Mouse (Mus musculus): ENCODE measurements around the gene Gm11111. TPM values are rescaled to one million over a fixed set of nuclear protein-coding genes. Genes with fewer than 3 reads are reported as not detected.

The Gm11111 gene
- polyA plus RNA-seq (2014; fragmentation: Nextera tagmentation; extraction: Ambion mirVana), result not detected in 2 replicates

DNA sequence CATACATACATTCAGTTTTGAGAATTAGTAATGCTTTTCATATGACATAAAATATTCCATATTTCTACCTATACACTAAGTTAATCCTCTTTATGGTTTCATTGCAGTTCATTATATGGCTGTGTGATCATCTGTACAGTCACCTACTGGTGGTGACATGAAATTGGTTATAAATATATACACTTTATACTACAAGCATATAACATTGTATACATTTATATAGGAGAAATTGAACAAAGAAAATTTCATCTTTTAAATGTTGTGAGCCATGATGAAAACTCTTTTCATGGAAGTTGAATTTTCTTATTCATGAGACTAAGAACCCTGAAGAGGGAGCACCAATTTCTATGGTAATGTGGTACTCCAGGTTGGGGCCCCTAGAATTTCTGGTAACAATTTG lies at the start of gene Gm11111:
Gene Gm11111, plus strand, starts transcription at position 301 of the 400 bp plus-strand sequence.
- no peaks in the 10 kb centered on the region for H3K27me3 ChIP-seq (ENCODE audit: control insufficient read depth, insufficient read depth, low read length)
- H3K27ac ChIP-seq (ENCODE audit: low read depth, low read length), result no peak within 1 kb of the TSS
- no peak within 1 kb of the TSS for H3K9ac ChIP-seq (ENCODE audit: low read depth, low read length)
- no peak within 1 kb of the TSS for H3K4me3 ChIP-seq (ENCODE audit: low read depth, low read length)
- DNase-seq (ENCODE audit: low spot score) (no peak), ATAC-seq (ENCODE audit: low FRiP score) (no peak)
- no peaks in the 10 kb centered on the region for H3K9me3 ChIP-seq (ENCODE audit: control insufficient read depth, low read length)
- H3K4me2 ChIP-seq (replicated peaks; ENCODE audit: low read depth, low read length), result no peak within 1 kb of the TSS
- no peaks in the 10 kb centered on the region for H3K36me3 ChIP-seq (ENCODE audit: control insufficient read depth, insufficient read depth, low read length)
- H3K4me1 ChIP-seq (replicated peaks; ENCODE audit: control insufficient read depth, insufficient read depth, low read length), result no peaks in the 10 kb centered on the region

DNA sequence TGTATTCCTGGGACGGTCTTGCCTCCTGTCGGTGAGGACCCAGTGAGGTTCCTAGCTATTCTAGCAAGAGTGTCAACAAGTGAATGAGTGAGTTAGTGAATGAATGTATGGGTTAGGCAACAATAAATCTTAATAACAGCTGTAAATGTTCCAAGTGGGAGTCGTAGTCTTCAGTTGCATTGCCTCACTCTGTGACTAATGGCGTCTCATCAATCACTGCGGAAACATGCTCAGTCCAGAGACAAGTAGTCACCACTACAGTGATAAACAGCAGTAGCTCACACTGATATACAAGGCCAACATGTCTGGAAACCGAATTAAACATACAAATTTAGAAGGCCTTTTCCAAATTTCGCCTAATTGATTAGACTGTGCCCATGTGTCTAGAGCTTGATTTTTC lies 36.3 kb upstream of the Gm11111 start:
- H3K36me3 ChIP-seq (ENCODE audit: control insufficient read depth, insufficient read depth, low read length), result no peaks in the 10 kb centered on the region
- no peaks in the 10 kb centered on the region for H3K27me3 ChIP-seq (ENCODE audit: control insufficient read depth, insufficient read depth, low read length)
- WGBS, result 67% methylated on average over 7 of the region's 7 CpGs
- H3K4me1 ChIP-seq (replicated peaks; ENCODE audit: control insufficient read depth, insufficient read depth, low read length), result no peaks in the 10 kb centered on the region
- H3K4me3 ChIP-seq (ENCODE audit: low read depth, low read length), result no peak overlapping the region
- ATAC-seq (ENCODE audit: low FRiP score) (no peak), DNase-seq (ENCODE audit: low spot score) (no peak)
- H3K27ac ChIP-seq (ENCODE audit: low read depth, low read length), result no peak overlapping the region
- no peaks in the 10 kb centered on the region for H3K9me3 ChIP-seq (ENCODE audit: control insufficient read depth, low read length)
- no peak overlapping the region for H3K4me2 ChIP-seq (replicated peaks; ENCODE audit: low read depth, low read length)
- H3K9ac ChIP-seq (ENCODE audit: low read depth, low read length), result no peak overlapping the region

DNA sequence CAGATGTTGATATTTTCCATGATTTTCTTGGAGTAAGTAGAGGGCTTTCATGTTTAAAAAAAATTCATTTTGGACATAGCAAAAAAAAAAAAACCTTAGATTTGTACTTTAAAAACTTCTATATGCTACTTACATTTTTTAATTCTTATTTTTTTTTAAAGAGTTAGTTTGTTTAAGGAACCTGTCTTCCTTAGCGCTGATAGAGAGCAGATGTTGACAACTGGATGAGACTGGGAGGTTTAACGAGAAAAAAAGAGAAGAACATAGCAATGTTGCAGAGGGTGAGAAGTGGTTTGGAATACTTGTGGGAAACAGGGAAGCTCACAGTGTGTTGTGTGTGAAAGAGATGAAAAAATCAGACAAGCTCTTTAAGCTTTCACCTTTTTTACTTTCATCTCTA lies 32.4 kb upstream of the Gm11111 start:
- 86% methylated on average over 2 of the region's 2 CpGs for WGBS

DNA sequence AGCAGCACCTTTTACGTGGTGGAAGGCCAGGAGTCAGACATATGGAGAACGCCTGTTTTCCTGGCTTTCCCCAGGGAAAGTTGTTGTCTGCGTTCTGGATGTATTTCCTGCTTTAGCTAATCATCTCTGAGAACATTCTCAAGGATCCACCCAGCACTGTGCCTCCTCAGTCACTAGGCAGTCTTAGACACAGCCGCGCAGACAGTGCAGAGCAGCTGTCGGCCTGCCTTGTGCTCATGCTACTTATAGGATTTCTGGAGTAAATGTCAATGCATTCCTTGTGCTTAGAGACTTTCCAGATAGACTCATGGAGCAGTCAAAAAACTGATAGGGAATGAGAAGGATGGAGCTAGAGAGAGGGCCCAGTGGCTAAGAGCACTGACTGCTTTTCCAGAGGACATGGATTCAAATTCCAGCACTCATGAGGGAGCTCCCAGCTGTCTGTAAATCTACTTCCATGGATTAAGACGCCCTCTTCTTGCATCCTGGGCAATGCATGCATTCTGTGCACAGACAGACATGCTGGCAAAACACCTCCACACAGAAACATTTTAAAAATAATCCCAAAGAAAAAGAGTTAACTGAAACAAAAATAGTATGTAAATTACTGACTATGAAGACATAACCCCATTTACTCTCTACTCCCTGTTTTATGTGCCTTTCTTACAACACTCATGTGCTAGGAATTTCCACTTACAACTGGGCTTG lies 30.1 kb upstream of the Gm11111 start:
- Histone ChIP-seq H3K9ac (ENCODE audit: low read depth, low read length) (no peak overlapping the region), H3K9me3 (ENCODE audit: control insufficient read depth, low read length) (no peaks in the 10 kb centered on the region), H3K4me3 (ENCODE audit: low read depth, low read length) (no peak overlapping the region), H3K4me1 (replicated peaks; ENCODE audit: control insufficient read depth, insufficient read depth, low read length) (no peaks in the 10 kb centered on the region), H3K4me2 (replicated peaks; ENCODE audit: low read depth, low read length) (no peak overlapping the region), H3K27ac (ENCODE audit: low read depth, low read length) (no peak overlapping the region), H3K36me3 (ENCODE audit: control insufficient read depth, insufficient read depth, low read length) (no peaks in the 10 kb centered on the region), H3K27me3 (ENCODE audit: control insufficient read depth, insufficient read depth, low read length) (no peaks in the 10 kb centered on the region)
- 88% methylated on average over 7 of the region's 7 CpGs for WGBS
- no peak for ATAC-seq (ENCODE audit: low FRiP score)
- no peak for DNase-seq (ENCODE audit: low spot score)

More for the DNA sequence above, 32.4 kb upstream of the Gm11111 start:
- Histone ChIP-seq H3K4me1 (replicated peaks; ENCODE audit: control insufficient read depth, insufficient read depth, low read length) (no peaks in the 10 kb centered on the region), H3K27ac (ENCODE audit: low read depth, low read length) (no peak overlapping the region), H3K27me3 (ENCODE audit: control insufficient read depth, insufficient read depth, low read length) (no peaks in the 10 kb centered on the region), H3K9me3 (ENCODE audit: control insufficient read depth, low read length) (no peaks in the 10 kb centered on the region), H3K4me3 (ENCODE audit: low read depth, low read length) (no peak overlapping the region), H3K4me2 (replicated peaks; ENCODE audit: low read depth, low read length) (no peak overlapping the region), H3K36me3 (ENCODE audit: control insufficient read depth, insufficient read depth, low read length) (no peaks in the 10 kb centered on the region), H3K9ac (ENCODE audit: low read depth, low read length) (no peak overlapping the region)
- no peak for DNase-seq (ENCODE audit: low spot score)
- no peak for ATAC-seq (ENCODE audit: low FRiP score)

DNA sequence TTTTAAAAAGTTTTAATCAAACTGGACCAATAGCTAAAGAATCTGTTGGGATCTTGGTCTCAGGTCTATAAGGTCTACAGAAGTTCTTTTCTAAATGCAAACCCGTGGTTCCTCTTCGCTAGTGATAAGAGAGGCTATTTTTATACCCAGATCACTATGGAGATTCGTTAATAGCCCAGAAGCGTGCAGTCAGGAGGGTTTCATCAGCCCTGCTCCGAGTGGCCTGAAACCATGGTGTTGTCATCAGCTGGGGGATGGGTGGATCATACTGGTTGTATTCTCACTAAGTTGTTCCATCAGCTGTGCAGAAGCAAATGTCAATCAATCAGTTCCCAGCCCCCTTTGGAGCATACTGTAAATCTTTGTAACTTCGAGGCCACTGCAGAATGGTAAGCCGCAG lies 29.4 kb upstream of the Gm11111 start:
- ATAC-seq (ENCODE audit: low FRiP score) (no peak), DNase-seq (ENCODE audit: low spot score) (no peak)
- H3K9me3 ChIP-seq (ENCODE audit: control insufficient read depth, low read length), result no peaks in the 10 kb centered on the region
- no peak overlapping the region for H3K4me3 ChIP-seq (ENCODE audit: low read depth, low read length)
- no peaks in the 10 kb centered on the region for H3K36me3 ChIP-seq (ENCODE audit: control insufficient read depth, insufficient read depth, low read length)
- H3K9ac ChIP-seq (ENCODE audit: low read depth, low read length), result no peak overlapping the region
- no peaks in the 10 kb centered on the region for H3K27me3 ChIP-seq (ENCODE audit: control insufficient read depth, insufficient read depth, low read length)
- H3K4me1 ChIP-seq (replicated peaks; ENCODE audit: control insufficient read depth, insufficient read depth, low read length), result no peaks in the 10 kb centered on the region
- H3K4me2 ChIP-seq (replicated peaks; ENCODE audit: low read depth, low read length), result no peak overlapping the region
- WGBS, result 85% methylated on average over 7 of the region's 7 CpGs
- no peak overlapping the region for H3K27ac ChIP-seq (ENCODE audit: low read depth, low read length)

DNA sequence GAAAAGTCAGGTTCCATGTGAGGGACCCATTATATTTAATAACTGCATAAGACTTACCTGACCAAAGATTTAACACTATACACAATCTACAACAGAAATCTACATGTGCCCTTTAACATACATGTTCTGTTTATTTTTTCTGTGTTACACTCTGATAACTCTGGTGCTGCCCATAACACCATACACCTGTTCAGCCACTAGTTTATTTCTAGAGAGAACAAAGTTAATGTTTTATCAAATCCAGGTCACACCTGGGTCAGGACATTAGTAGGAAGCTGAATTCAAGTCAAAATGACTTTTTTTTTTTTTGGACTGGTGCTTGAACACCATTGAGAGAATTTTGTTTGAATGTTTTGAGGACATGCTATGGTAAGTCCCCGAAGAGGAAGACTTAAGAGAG lies 28.7 kb upstream of the Gm11111 start:
- Histone ChIP-seq H3K27ac (ENCODE audit: low read depth, low read length) (no peak overlapping the region), H3K9ac (ENCODE audit: low read depth, low read length) (no peak overlapping the region), H3K27me3 (ENCODE audit: control insufficient read depth, insufficient read depth, low read length) (no peaks in the 10 kb centered on the region), H3K9me3 (ENCODE audit: control insufficient read depth, low read length) (no peaks in the 10 kb centered on the region), H3K4me1 (replicated peaks; ENCODE audit: control insufficient read depth, insufficient read depth, low read length) (no peaks in the 10 kb centered on the region), H3K4me3 (ENCODE audit: low read depth, low read length) (no peak overlapping the region), H3K36me3 (ENCODE audit: control insufficient read depth, insufficient read depth, low read length) (no peaks in the 10 kb centered on the region), H3K4me2 (replicated peaks; ENCODE audit: low read depth, low read length) (no peak overlapping the region)
- ATAC-seq (ENCODE audit: low FRiP score) (no peak), DNase-seq (ENCODE audit: low spot score) (no peak)
- 93% methylated on average over 1 of the region's 1 CpGs for WGBS

DNA sequence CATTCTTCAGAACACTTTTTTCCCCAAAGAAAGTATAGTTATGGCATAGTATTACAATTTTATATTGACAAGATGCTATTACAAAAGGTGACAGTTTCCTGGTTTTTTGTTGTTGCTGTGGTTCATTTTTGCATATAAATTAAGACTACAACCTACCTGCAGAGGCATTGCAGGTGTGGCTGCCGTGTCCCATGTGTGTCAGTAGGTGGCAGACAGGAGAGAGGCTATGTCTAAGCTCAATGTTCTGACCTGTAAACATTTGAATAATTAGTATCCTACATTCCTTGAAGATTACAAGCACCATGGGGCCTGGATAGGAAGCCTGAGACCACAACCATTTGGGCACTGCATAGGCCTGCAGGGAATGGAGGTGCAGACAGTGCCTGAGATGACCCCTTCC lies 11.2 kb upstream of the Gm11111 start:
- Histone ChIP-seq H3K9ac (ENCODE audit: low read depth, low read length) (no peak overlapping the region), H3K27ac (ENCODE audit: low read depth, low read length) (no peak overlapping the region), H3K4me2 (replicated peaks; ENCODE audit: low read depth, low read length) (no peak overlapping the region), H3K4me1 (replicated peaks; ENCODE audit: control insufficient read depth, insufficient read depth, low read length) (no peaks in the 10 kb centered on the region), H3K4me3 (ENCODE audit: low read depth, low read length) (no peak overlapping the region), H3K36me3 (ENCODE audit: control insufficient read depth, insufficient read depth, low read length) (no peaks in the 10 kb centered on the region), H3K27me3 (ENCODE audit: control insufficient read depth, insufficient read depth, low read length) (no peaks in the 10 kb centered on the region), H3K9me3 (ENCODE audit: control insufficient read depth, low read length) (no peaks in the 10 kb centered on the region)
- no peak for DNase-seq (ENCODE audit: low spot score)
- ATAC-seq (ENCODE audit: low FRiP score), result no peak
- WGBS, result 88% methylated on average over 1 of the region's 1 CpGs

DNA sequence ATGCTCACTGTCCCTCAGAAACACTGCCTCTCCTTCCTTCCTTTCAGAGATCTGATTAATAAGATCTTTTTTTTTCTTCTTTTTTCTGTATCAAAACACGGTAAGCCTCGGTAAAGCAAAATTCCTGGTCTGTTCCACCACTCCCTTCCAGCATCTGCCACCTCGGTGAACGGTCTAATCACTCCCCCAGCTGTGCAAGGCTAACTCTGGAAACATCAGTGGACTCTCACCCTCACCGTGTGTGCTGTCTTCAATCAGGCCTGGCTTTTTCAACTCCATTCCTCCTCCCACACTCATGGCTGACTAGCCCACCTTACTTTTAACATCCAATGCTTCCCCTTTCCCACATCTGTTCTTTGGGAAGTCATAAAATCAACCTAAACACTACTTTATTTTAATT lies 2.2 kb upstream of the Gm11111 start:
- H3K4me2 ChIP-seq (replicated peaks; ENCODE audit: low read depth, low read length), result no peak overlapping the region
- H3K4me3 ChIP-seq (ENCODE audit: low read depth, low read length), result no peak overlapping the region
- no peaks in the 10 kb centered on the region for H3K36me3 ChIP-seq (ENCODE audit: control insufficient read depth, insufficient read depth, low read length)
- H3K27ac ChIP-seq (ENCODE audit: low read depth, low read length), result no peak overlapping the region
- no peaks in the 10 kb centered on the region for H3K9me3 ChIP-seq (ENCODE audit: control insufficient read depth, low read length)
- DNase-seq (ENCODE audit: low spot score) (no peak), ATAC-seq (ENCODE audit: low FRiP score) (no peak)
- no peaks in the 10 kb centered on the region for H3K4me1 ChIP-seq (replicated peaks; ENCODE audit: control insufficient read depth, insufficient read depth, low read length)
- H3K27me3 ChIP-seq (ENCODE audit: control insufficient read depth, insufficient read depth, low read length), result no peaks in the 10 kb centered on the region
- H3K9ac ChIP-seq (ENCODE audit: low read depth, low read length), result no peak overlapping the region
- WGBS, result 53% methylated on average over 5 of the region's 5 CpGs

DNA sequence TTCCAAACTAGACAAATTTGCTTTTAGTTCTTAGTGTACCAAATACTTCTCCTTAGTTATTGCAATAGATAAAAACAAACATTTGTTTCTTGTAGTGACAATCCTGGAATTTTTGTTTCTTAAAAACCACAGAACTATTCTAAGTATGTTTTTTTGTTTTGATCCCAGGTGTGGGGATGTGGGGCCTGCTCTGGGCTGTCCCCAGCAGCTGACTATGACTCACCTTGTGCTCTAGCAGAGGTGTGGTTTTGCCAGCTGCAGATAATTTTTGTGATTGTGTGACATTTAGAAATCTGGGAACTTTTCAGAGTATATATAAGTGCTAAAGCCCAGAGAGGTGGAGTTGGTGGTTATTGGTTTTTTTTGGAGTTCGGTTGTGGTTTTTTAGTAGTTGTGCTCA lies 1.6 kb upstream of the Gm11111 start:
- H3K36me3 ChIP-seq (ENCODE audit: control insufficient read depth, insufficient read depth, low read length), result no peaks in the 10 kb centered on the region
- 94% methylated on average over 1 of the region's 1 CpGs for WGBS
- no peak for ATAC-seq (ENCODE audit: low FRiP score)
- DNase-seq (ENCODE audit: low spot score), result no peak
- H3K27me3 ChIP-seq (ENCODE audit: control insufficient read depth, insufficient read depth, low read length), result no peaks in the 10 kb centered on the region
- no peak overlapping the region for H3K27ac ChIP-seq (ENCODE audit: low read depth, low read length)
- no peak overlapping the region for H3K4me3 ChIP-seq (ENCODE audit: low read depth, low read length)
- H3K9me3 ChIP-seq (ENCODE audit: control insufficient read depth, low read length), result no peaks in the 10 kb centered on the region
- no peak overlapping the region for H3K9ac ChIP-seq (ENCODE audit: low read depth, low read length)
- no peak overlapping the region for H3K4me2 ChIP-seq (replicated peaks; ENCODE audit: low read depth, low read length)
- H3K4me1 ChIP-seq (replicated peaks; ENCODE audit: control insufficient read depth, insufficient read depth, low read length), result no peaks in the 10 kb centered on the region
